Mouse (Mus musculus) embryonic fibroblast, embryonic 13.5 days (primary cell): ENCODE data around the gene Endov.

Experiments used
- CTCF ChIP-seq: IDR thresholded peaks from 2 replicates; pipeline ENCODE4 v1.5.1; 2011; ENCODE audit warnings: mild to moderate bottlenecking, control low read depth, low read length, moderate library complexity, borderline replicate concordance; ENCODE audit not compliant: insufficient read depth
- POLR2A ChIP-seq: IDR thresholded peaks from 2 replicates; pipeline ENCODE4 v1.6.1; 2011; ENCODE audit warnings: low read depth, mild to moderate bottlenecking, control low read depth, low read length, moderate library complexity

DNA sequence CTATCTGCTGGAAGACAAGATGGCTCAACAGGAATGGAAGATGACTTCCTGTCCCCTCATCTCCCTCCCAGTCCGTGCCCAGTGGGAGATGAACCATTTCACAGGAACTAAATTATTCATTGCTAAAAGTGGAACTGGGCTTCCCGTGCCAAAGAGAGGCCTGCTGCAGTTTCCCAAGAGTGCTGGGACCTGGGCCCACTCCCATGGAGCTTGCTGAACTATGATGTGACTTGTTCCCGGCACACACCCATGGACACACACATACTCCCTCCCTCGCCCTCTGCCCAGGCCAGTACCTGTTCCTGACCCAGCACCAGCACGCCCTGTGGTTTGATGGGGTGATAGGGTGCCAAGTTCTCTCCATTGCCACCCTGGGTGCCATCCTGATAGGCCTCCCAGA lies 51.7 kb downstream of the Endov start:
- no peak for TF ChIP-seq CTCF
- no peak for TF ChIP-seq POLR2A
